Mouse (Mus musculus): Measurements from ENCODE around the gene Scgb1c1.

- no peak for TF ChIP-seq GATA1 (IDR thresholded peaks at IDR 0.05; ENCODE audit: low read length)
- no peak for TF ChIP-seq TAL1 (IDR thresholded peaks at IDR 0.05; ENCODE audit: low read length)
Measured at GRCm38 (mm10) chr7:140857550-140858505, 12.5 kb downstream of the Scgb1c1 start, which contains the start of gene Bet1l.
